Mouse (Mus musculus) lung, postnatal 4 days (tissue): Measurements from ENCODE around the gene Pate3.
A peak's percentile ranks its signal among the peaks of the same experiment; 100 is the strongest.
"Not testable (repeated sequence)": the region's sequence is repeated elsewhere in the genome, so short reads cannot be mapped to it uniquely, and the experiment has no call there.

Experiments used
- DNase-seq, 2 experiments: peaks; one replicate each; pipeline ENCODE4 v3.0.0; 2021

Gene Pate3

GRCm38 (mm10) chr9:35648102-35648501 lies at the start of gene Pate3:
Pate3 (minus strand) TSS chr9:35648202.
- no peak for DNase-seq

GRCm38 (mm10) chr9:35691924-35692323 lies 43.9 kb upstream of the Pate3 start:
- DNase-seq = no peak

- peak in 1 of 2 experiments; percentile 9 for DNase-seq
Measured at GRCm38 (mm10) chr9:35687013-35687412, 39.0 kb upstream of the Pate3 start, which contains the start of gene Pate1. Pate1 (minus strand) TSS chr9:35687390.

- no peak for DNase-seq
Measured at GRCm38 (mm10) chr9:35673557-35673956, 25.6 kb upstream of the Pate3 start.

GRCm38 (mm10) chr9:35632981-35633380 lies 15.0 kb downstream of the Pate3 start:
- no peak for DNase-seq

- DNase-seq = not testable (repeated sequence)
Measured at GRCm38 (mm10) chr9:35616784-35617183, 31.2 kb downstream of the Pate3 start.

- no peak for DNase-seq
Measured at GRCm38 (mm10) chr9:35614005-35614404, 34.0 kb downstream of the Pate3 start.

GRCm38 (mm10) chr9:35611841-35612240 lies 36.2 kb downstream of the Pate3 start, which contains the start of gene Pate4:
Pate4 (minus strand) TSS chr9:35611941.
- no peak for DNase-seq

- DNase-seq = no peak
Measured at GRCm38 (mm10) chr9:35607647-35608405, 40.2 kb downstream of the Pate3 start.
